Mouse (Mus musculus) lung, postnatal 10 days (tissue): Measurements from ENCODE around the gene Parp4.

Experiments
- DNase-seq: peaks from one replicate; pipeline ENCODE4 v3.0.0; 2021

The Parp4 gene

GRCm38 (mm10) chr14:56575416-56575815 lies at the start of gene Parp4, which contains the start of gene Cenpj:
Gene Parp4, plus strand, starts transcription at chr14:56575619.
Gene Cenpj, minus strand, starts transcription at chr14:56575425.
- DNase-seq: peak; percentile 95

DNA sequence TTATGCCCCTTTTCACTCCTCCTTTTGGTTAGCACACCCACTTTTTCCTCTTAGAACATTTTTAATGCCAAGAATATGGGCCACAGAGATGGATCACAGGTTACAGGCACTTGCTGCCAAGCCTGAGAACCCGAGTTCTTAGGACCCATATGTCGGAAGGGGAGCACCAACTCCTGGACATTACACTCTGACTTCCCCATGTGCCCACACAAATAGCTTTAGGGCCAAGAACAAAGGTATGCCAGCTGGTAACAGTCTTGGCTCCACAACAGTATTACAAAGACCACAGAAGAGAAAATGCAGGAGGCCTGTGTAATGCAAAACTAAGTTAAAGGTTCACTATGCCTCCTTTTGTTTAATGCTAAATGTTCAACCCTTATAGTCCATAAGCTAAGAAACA lies 44.6 kb upstream of the Parp4 start:
- no peak for DNase-seq

GRCm38 (mm10) chr14:56544946-56545345 lies 30.5 kb upstream of the Parp4 start:
- DNase-seq: no peak

GRCm38 (mm10) chr14:56545491-56545890 lies 29.9 kb upstream of the Parp4 start:
- no peak for DNase-seq

GRCm38 (mm10) chr14:56550960-56551359 lies 24.5 kb upstream of the Parp4 start:
- DNase-seq: no peak

GRCm38 (mm10) chr14:56552924-56553323 lies 22.5 kb upstream of the Parp4 start:
- DNase-seq: no peak

GRCm38 (mm10) chr14:56553331-56553730 lies 22.1 kb upstream of the Parp4 start:
- no peak for DNase-seq

- DNase-seq: no peak
Measured at GRCm38 (mm10) chr14:56554716-56555115, 20.7 kb upstream of the Parp4 start.

DNA sequence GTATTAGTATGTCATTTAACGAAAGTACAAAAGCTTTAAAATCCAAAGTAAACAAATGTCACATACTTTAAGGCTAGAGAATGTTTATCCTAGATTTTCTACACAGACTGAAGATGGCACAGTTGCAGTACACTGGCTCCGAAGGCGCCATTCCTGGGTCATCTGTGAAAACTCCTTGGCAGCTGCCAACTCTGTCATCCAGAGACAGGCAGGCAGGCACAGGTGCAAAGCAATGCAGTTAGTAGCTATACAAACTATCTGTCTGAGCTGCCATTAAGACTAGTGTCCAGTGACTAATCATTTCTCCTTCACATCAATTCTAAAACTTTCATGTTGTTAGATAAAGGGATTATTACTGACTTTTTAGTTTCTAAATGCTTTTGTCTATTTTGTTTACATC lies 16.3 kb upstream of the Parp4 start:
- DNase-seq: no peak

DNA sequence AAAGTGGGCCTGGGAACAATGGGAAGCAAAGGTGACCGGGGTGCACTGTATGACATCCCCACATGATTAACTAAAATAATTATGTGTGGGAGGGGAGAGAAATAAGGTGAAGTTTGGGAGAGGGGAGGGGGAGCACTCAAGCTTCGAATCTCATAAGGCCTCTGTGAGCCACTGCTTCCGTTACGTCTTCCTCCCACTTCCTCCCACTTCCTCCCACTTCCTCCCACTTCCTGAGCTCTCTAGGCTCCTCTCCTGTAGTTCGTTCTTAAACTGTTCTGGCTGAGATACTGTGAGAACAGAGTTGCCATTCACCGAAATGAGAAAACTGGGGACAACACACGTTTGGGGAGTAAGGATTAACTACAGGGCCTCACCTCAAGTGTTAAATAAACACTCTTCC lies 7.9 kb upstream of the Parp4 start:
- DNase-seq: no peak

DNA sequence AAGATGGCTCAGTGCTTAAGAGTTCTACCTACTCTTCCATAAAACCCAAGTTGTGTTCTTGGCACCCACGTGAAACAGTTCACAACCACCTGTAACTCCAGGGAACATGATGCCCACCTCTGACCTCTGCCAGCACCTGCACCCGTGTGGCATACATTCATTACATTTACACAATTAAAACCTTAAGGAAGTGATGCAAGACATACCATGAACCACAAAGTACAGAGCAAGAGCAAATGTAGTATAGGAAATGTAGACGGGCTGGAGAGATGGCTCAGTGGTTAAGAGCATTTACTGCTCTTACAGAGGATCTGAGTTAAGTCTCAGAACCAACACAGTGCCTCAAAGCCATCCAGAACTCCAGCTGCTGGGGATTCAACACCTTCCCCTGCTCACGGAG lies 6.4 kb upstream of the Parp4 start:
- no peak for DNase-seq

- DNase-seq: peak; percentile 97
Measured at GRCm38 (mm10) chr14:56571310-56572093, 3.9 kb upstream of the Parp4 start.

DNA sequence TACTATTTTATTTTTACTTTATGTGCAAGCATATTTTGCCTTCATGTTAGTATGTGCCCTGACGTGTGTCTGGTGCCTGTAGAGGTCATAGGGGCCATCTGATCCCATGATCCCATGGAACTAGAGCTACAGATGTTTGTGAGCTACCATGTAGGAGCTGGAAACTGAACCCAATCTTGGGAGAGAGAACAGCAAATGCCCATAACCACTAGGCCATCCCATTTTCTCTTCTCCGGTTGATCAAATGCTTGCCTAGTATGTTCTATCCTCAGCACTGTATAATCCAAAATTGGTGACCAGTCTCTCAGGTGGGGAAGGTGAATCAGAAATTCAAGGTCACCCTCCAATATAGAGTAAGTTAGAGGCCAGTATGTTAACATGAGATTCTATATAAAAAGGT lies 2.9 kb upstream of the Parp4 start:
- DNase-seq: no peak

GRCm38 (mm10) chr14:56575969-56576901 lies 816 bp downstream of the Parp4 start:
- no peak for DNase-seq

GRCm38 (mm10) chr14:56579011-56579410 lies 3.6 kb downstream of the Parp4 start:
- DNase-seq: no peak

- no peak for DNase-seq
Measured at GRCm38 (mm10) chr14:56581117-56581516, 5.7 kb downstream of the Parp4 start.

DNA sequence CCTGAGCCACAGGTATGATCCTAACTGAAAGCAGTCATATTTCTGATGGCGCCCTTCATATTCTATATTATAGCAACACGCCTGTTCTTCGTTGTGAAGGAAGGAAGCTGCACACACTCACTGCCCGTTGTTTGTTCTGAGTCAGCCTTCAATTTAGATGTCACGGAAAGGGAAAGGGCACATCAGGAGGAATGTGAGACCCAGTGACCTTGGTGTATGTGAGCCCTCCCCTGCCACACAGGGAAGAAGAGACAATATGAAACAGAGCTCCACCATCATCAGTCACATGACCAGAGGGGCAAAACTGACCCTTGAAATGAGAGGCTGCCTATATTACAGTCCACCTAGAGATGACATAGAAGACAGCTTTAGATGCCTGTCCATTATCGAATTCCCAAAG lies 6.9 kb downstream of the Parp4 start:
- no peak for DNase-seq

GRCm38 (mm10) chr14:56592191-56592590 lies 16.8 kb downstream of the Parp4 start:
- no peak for DNase-seq

DNA sequence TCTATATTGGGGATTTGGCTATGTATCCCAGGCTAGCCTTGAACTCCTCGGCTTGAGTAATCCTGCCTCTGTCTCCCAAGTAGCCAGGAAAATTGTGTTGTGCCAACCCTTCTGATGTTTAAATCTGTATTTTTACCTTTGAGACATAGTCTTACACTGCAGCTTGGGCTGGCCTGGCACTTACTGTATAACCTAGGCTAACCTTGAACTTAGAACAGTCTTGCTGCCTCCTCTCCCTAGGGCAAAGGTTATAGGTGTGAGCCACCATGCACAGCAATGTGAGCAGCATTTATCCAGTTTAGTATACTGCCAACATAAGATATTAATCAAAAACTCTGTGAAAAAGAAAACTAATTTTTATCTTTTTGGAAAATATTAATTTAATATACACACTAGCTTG lies 19.4 kb downstream of the Parp4 start:
- no peak for DNase-seq

- peak; percentile 67 for DNase-seq
Measured at GRCm38 (mm10) chr14:56598759-56599158, 23.3 kb downstream of the Parp4 start.

GRCm38 (mm10) chr14:56602069-56602468 lies 26.6 kb downstream of the Parp4 start:
- DNase-seq: peak; percentile 15

DNA sequence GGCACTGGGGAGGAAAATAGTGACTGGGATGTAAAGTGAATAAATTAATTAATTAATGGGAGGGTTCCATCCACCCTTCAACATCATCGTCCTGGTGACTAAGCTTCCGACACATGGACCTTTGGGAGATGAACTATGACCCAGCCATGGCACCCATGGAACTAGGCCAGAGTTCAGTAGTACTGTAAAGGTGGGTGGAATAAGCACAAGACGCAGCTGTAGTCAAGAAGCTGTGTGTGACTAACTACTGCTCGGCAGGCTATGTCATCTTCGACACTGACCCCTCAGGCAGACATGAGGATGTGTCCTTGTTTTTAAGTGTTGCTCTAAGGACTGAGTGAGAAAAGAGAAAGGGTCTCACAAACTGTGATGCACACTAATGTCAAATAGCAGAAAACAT lies 29.0 kb downstream of the Parp4 start:
- no peak for DNase-seq

DNA sequence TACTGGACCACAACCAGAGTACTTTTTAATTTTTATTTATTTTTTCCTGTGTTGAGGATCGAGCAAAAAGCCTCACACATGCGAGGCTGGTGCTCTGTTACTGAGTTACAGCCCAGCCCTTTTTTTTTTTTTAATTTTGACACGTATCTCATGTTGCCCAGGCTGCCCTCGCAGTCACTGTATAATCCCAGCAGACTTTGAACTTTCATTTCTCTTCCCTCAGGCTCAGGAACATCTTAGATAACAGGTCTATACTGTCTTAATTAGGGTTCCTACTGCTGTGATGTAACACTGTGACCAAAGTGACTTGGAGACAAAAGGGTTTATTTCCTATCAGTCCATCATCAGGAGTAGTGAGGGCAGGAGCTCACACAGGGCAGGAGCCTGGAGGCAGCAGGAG lies 29.7 kb downstream of the Parp4 start:
- DNase-seq: no peak

GRCm38 (mm10) chr14:56613212-56613611 lies 37.8 kb downstream of the Parp4 start:
- no peak for DNase-seq
